Mouse (Mus musculus) embryonic stem cell, embryonic (primary cell): ENCODE measurements around the gene Slc10a1.
"Not testable (repeated sequence)": the region's sequence is repeated elsewhere in the genome, so short reads cannot be mapped to it uniquely, and the experiment has no call there.

Experiments
- CTCF ChIA-PET, 4 experiments: fragments of 300-600 bp in 2 of 4; fragments of 350-600 bp in 2 of 4; sonication (Branson Sonifier 250); formaldehyde crosslinking; loops; one replicate each; lab custom pipeline; 2022; ENCODE audit warnings: inconsistent platforms in 2 of 4; lab: Charles Lee
- POLR2A ChIA-PET, 4 experiments: fragments of 300-600 bp in 2 of 4; fragments of 350-600 bp in 2 of 4; sonication (Branson Sonifier 250); formaldehyde crosslinking; loops; one replicate each; lab custom pipeline; 2022; ENCODE audit warnings: antibody characterized with exemption in 4 of 4, inconsistent platforms in 1 of 4; lab: Charles Lee

The Slc10a1 gene

GRCm38 (mm10) chr12:80983695-80984094, 15.2 kb upstream of the Slc10a1 start:
- ChIA-PET POLR2A (interaction anchor here in 3 of 4 experiments (0.7 to 1.5 kb wide), 5 partner anchors 32 to 609 kb away, joined by 3 to 5 read pairs (median 4); partner anchors contain the start of genes Smoc1 (in 1 of the 3) and Srsf5 (in 1 of the 3)), CTCF (interaction anchor here (0.7 to 1.7 kb wide), 5 partner anchors 89 to 234 kb away, joined by 3 to 12 read pairs (median 4); no protein-coding TSS in a partner anchor)

- ChIA-PET CTCF (interaction anchor here (0.5 to 2.0 kb wide), 21 partner anchors 9 to 817 kb away, joined by 3 to 25 read pairs (median 4); no protein-coding TSS in a partner anchor), POLR2A (interaction anchor here in 3 of 4 experiments (0.7 to 1.6 kb wide), 7 partner anchors 13 to 222 kb away, joined by 3 to 5 read pairs (median 3); partner anchors contain the start of genes Srsf5 (in 2 of the 3), Ccdc177 (in 1 of the 3) and Slc10a1 (in 1 of the 3))
These were observed 13.8 kb upstream of the Slc10a1 start for GRCm38 (mm10) chr12:80982326-80982725.

GRCm38 (mm10) chr12:80975939-80976671, 7.6 kb upstream of the Slc10a1 start:
- CTCF ChIA-PET = no interaction called here
- POLR2A ChIA-PET = interaction anchor here in 2 of 4 experiments (0.9 to 1.4 kb wide), 3 partner anchors 20 to 58 kb away, joined by 3 to 4 read pairs (median 3); partner anchors contain the start of gene Srsf5 (in 1 of the 2)

- ChIA-PET CTCF (interaction anchor here in 3 of 4 experiments (0.6 to 1.9 kb wide), 3 partner anchors 10 to 348 kb away, joined by 3 to 7 read pairs (median 3); no protein-coding TSS in a partner anchor), POLR2A (interaction anchor here in 2 of 4 experiments (0.6 to 1.9 kb wide), 4 partner anchors 20 to 130 kb away, joined by 3 to 10 read pairs (median 4); partner anchors contain the start of gene Srsf5 (in 2 of the 2))
These were observed 3.3 kb upstream of the Slc10a1 start for GRCm38 (mm10) chr12:80971756-80972155.

GRCm38 (mm10) chr12:80970181-80970705, 1.7 kb upstream of the Slc10a1 start:
- ChIA-PET CTCF (no interaction called here), POLR2A (interaction anchor here in 2 of 4 experiments (1.1 to 4.2 kb wide), 4 partner anchors 11 to 25 kb away, joined by 3 to 19 read pairs (median 6); partner anchors contain the start of gene Srsf5 (in 2 of the 2))

- CTCF ChIA-PET = no interaction called here
- POLR2A ChIA-PET = interaction anchor here in 3 of 4 experiments (0.7 to 4.2 kb wide), 12 partner anchors 9 to 177 kb away, joined by 3 to 19 read pairs (median 5); partner anchors contain the start of gene Srsf5 (in 3 of the 3)
These were observed 587 bp downstream of the Slc10a1 start for GRCm38 (mm10) chr12:80967918-80968317.

GRCm38 (mm10) chr12:80966059-80966838, 2.3 kb downstream of the Slc10a1 start:
- POLR2A ChIA-PET = interaction anchor here in 3 of 4 experiments (0.6 to 2.7 kb wide), 8 partner anchors 10 to 229 kb away, joined by 3 to 18 read pairs (median 3); partner anchors contain the start of gene Srsf5 (in 3 of the 3)

GRCm38 (mm10) chr12:80962566-80962965, 5.9 kb downstream of the Slc10a1 start:
- CTCF ChIA-PET = no interaction called here
- POLR2A ChIA-PET = interaction anchor here in 3 of 4 experiments (0.6 to 9.9 kb wide), 6 partner anchors 11 to 897 kb away, joined by 3 to 135 read pairs (median 7); partner anchors contain the start of genes Srsf5 (in 3 of the 3) and Pcnx (in 1 of the 3)

More at GRCm38 (mm10) chr12:80966059-80966838, 2.3 kb downstream of the Slc10a1 start:
- CTCF ChIA-PET = interaction anchor here in 2 of 4 experiments (0.7 to 0.9 kb wide), 2 partner anchors 16 to 139 kb away, joined by 3 to 4 read pairs; no protein-coding TSS in a partner anchor

GRCm38 (mm10) chr12:80957961-80958360, 10.5 kb downstream of the Slc10a1 start:
- CTCF ChIA-PET = interaction anchor here in 1 of 4 experiments (0.6 kb wide), 2 partner anchors 243 to 248 kb away, joined by 3 to 4 read pairs; no protein-coding TSS in a partner anchor
- POLR2A ChIA-PET = interaction anchor here in 3 of 4 experiments (0.6 to 9.9 kb wide), 13 partner anchors 10 to 1047 kb away, joined by 3 to 135 read pairs (median 3); partner anchors contain the start of genes Srsf5 (in 3 of the 3) and Slc10a1 (in 1 of the 3)

GRCm38 (mm10) chr12:80956039-80956438, 12.5 kb downstream of the Slc10a1 start:
- POLR2A ChIA-PET = interaction anchor here (0.6 to 9.9 kb wide), 22 partner anchors 8 to 674 kb away, joined by 3 to 135 read pairs (median 4); partner anchors contain the start of gene Srsf5 (in 4 of the 4)

GRCm38 (mm10) chr12:80952526-80952925, 16.0 kb downstream of the Slc10a1 start:
- ChIA-PET POLR2A (interaction anchor here (0.7 to 3.1 kb wide), 18 partner anchors 8 to 378 kb away, joined by 3 to 28 read pairs (median 5); partner anchors contain the start of genes Erh (in 2 of the 4), Slc39a9 (in 2 of the 4) and Slc10a1 (in 1 of the 4)), CTCF (interaction anchor here in 1 of 4 experiments (1.2 kb wide), 1 partner anchor 35 kb away, joined by 3 read pairs; no protein-coding TSS in a partner anchor)

More at GRCm38 (mm10) chr12:80956039-80956438, 12.5 kb downstream of the Slc10a1 start:
- CTCF ChIA-PET = no interaction called here

- ChIA-PET CTCF (interaction anchor here in 1 of 4 experiments (1.2 kb wide), 1 partner anchor 34 kb away, joined by 3 read pairs; no protein-coding TSS in a partner anchor), POLR2A (interaction anchor here (0.5 to 3.1 kb wide), 36 partner anchors 9 to 794 kb away, joined by 3 to 28 read pairs (median 4); partner anchors contain the start of genes Erh (in 2 of the 4), Slc39a9 (in 2 of the 4), Cox16 (in 1 of the 4) and Slc10a1 (in 1 of the 4))
These were observed 16.8 kb downstream of the Slc10a1 start for GRCm38 (mm10) chr12:80951640-80952219.

- POLR2A ChIA-PET = interaction anchor here in 2 of 4 experiments (0.6 to 5.0 kb wide), 4 partner anchors 8 to 1039 kb away, joined by 3 to 135 read pairs (median 18); no protein-coding TSS in a partner anchor
- CTCF ChIA-PET = not testable (repeated sequence)
These were observed 18.9 kb downstream of the Slc10a1 start for GRCm38 (mm10) chr12:80949603-80950002.

- ChIA-PET POLR2A (interaction anchor here in 2 of 4 experiments (0.6 to 5.0 kb wide), 10 partner anchors 10 to 190 kb away, joined by 3 to 135 read pairs (median 4); no protein-coding TSS in a partner anchor), CTCF (no interaction called here)
These were observed 20.3 kb downstream of the Slc10a1 start for GRCm38 (mm10) chr12:80948202-80948601.

GRCm38 (mm10) chr12:80945996-80946355, 22.5 kb downstream of the Slc10a1 start:
- ChIA-PET CTCF (interaction anchor here in 1 of 4 experiments (1.3 to 2.1 kb wide), 3 partner anchors 9 to 51 kb away, joined by 4 to 9 read pairs (median 6); no protein-coding TSS in a partner anchor), POLR2A (interaction anchor here (0.5 to 5.5 kb wide), 95 partner anchors 9 to 914 kb away, joined by 3 to 135 read pairs (median 6); partner anchors contain the start of genes Slc39a9 (in 3 of the 4), Cox16 (in 2 of the 4), Erh (in 2 of the 4) and Gm20498 (in 2 of the 4))
